Mouse (Mus musculus): Measurements from ENCODE around the gene Fgfr2. TPM values are rescaled to one million over a fixed set of nuclear protein-coding genes. Genes with fewer than 3 reads are reported as not detected.
A peak's percentile ranks its signal among the peaks of the same experiment; 100 is the strongest.
"Not testable (repeated sequence)": the region's sequence is repeated elsewhere in the genome, so short reads cannot be mapped to it uniquely, and the experiment has no call there.

Gene Fgfr2
- polyA plus RNA-seq, 1 experiment, result 3.0 TPM

DNA sequence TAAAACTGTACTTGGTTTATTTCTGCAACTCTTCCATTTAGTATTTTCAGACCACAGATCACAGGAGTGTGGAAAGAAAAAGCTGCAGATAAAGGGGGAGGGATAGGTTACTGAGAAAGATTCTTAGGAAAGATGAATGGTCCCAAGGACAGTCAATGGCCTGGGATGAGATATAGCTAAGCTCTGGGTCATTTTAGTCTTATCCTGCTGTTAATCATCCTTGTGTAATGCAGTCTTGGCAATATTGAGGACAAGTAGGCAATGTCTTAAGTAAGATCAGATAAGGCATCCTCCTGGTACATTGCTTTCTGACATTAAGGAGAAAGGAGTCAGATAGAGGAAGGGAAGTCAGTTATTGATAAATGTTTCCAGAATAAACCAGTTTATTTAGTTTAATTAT, 1705.5 kb downstream of the Fgfr2 start:
- Histone ChIP-seq H3K27me3 (ENCODE audit: control insufficient read depth, insufficient read depth, low read length) (no peaks in the 10 kb centered on the region), H3K27ac (ENCODE audit: control insufficient read depth, insufficient read depth, low read depth, low read length) (no peak overlapping the region), H3K4me3 (ENCODE audit: control insufficient read depth, low read depth, low read length) (no peak overlapping the region), H3K4me1 (ENCODE audit: control insufficient read depth, insufficient read depth, low read length) (no peaks in the 10 kb centered on the region), H3K36me3 (ENCODE audit: control insufficient read depth, insufficient read depth, low read length) (no peaks in the 10 kb centered on the region)
- TF ChIP-seq CTCF (IDR thresholded peaks at IDR 0.05; ENCODE audit: control insufficient read depth, insufficient read depth, insufficient replicate concordance, low read depth, low read length), result no peak
- TF ChIP-seq POLR2A (IDR thresholded peaks at IDR 0.05; ENCODE audit: control insufficient read depth, low read depth, low read length), result no peak

DNA sequence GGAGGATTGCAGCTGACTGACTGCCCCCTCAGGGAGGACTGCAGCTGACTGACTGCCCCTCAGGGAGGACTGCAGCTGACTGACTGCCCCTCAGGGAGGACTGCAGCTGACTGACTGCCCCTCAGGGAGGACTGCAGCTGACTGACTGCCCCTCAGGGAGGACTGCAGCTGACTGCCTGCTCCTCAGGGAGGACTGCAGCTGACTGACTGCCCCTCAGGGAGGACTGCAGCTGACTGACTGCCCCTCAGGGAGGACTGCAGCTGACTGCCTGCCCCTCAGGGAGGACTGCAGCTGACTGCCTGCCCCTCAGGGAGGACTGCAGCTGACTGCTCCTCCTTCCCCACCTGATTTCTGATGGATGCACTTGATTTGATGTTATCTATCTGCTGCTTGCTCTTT, 1706.4 kb downstream of the Fgfr2 start:
- not testable (repeated sequence) for H3K27ac ChIP-seq (ENCODE audit: control insufficient read depth, insufficient read depth, low read depth, low read length); H3K4me1 ChIP-seq (ENCODE audit: control insufficient read depth, insufficient read depth, low read length); H3K27me3 ChIP-seq (ENCODE audit: control insufficient read depth, insufficient read depth, low read length); H3K36me3 ChIP-seq (ENCODE audit: control insufficient read depth, insufficient read depth, low read length); H3K4me3 ChIP-seq (ENCODE audit: control insufficient read depth, low read depth, low read length)

DNA sequence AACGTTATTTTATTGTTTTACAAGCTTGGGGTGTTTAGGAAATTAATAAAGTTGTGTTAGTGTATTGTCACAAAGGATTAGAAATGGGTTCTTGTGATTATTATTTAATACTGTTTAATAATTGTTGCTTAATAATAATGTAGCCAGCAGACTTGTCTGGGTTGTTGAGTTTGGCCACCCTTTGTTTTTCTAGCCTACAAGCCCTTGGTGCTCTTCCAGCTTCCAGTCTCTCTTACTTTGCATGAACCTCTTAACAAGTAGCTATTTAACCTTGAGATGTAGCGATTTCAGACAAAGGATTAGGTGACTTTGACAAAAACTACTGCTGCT, 1711.2 kb downstream of the Fgfr2 start:
- TF ChIP-seq POLR2A (IDR thresholded peaks at IDR 0.05; ENCODE audit: control insufficient read depth, low read depth, low read length) (no peak), CTCF (IDR thresholded peaks at IDR 0.05; ENCODE audit: control insufficient read depth, insufficient read depth, insufficient replicate concordance, low read depth, low read length) (no peak)
- peaks cover 3% of the 10 kb centered on the region; the same call in 1 of the 2 replicates for H3K4me1 ChIP-seq (ENCODE audit: control insufficient read depth, insufficient read depth, low read length)
- no peaks in the 10 kb centered on the region for H3K27me3 ChIP-seq (ENCODE audit: control insufficient read depth, insufficient read depth, low read length)
- H3K36me3 ChIP-seq (ENCODE audit: control insufficient read depth, insufficient read depth, low read length), result no peaks in the 10 kb centered on the region
- H3K4me3 ChIP-seq (ENCODE audit: control insufficient read depth, low read depth, low read length), result no peak overlapping the region
- H3K27ac ChIP-seq (ENCODE audit: control insufficient read depth, insufficient read depth, low read depth, low read length), result no peak overlapping the region

DNA sequence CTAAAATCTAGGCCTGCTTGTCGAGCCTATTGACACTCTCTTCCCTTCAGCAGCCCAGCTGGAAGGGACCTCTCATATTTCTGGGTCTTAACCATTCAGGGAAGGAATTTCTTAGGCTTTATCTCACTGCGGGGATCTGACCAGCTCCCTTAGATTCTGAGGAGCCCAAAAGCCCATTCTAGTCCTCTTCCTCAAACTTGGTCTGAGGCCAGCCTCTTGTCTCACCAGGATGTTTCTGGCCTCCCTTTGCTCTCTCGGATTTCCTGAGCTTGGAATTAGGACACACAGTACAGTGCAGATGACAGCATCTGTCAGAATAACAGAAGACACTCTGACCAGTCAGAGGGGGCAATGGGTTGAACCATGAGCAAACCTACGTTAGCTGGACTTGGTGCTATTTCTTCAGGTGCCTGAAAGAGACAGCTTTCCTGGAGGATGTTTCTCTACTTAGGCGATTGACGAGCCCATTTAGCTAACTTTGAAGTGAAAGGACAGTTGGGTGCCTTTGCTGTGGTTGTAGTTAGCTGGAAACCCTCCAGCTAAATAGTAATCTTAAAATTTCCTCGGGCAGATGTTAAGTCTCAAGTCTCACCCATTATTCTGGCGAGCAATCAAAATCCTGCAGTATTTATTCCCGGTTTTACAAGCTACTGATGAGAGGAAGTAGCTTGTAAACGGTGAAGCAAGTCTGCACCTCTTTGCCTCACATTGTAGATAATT, 1711.8 kb downstream of the Fgfr2 start:
- H3K4me1 ChIP-seq (ENCODE audit: control insufficient read depth, insufficient read depth, low read length), result peaks cover 3% of the 10 kb centered on the region; the same call in 1 of the 2 replicates
- peak overlapping the region; percentile 27; the same call in 1 of the 2 replicates for H3K27ac ChIP-seq (ENCODE audit: control insufficient read depth, insufficient read depth, low read depth, low read length)
- no peak for TF ChIP-seq CTCF (IDR thresholded peaks at IDR 0.05; ENCODE audit: control insufficient read depth, insufficient read depth, insufficient replicate concordance, low read depth, low read length)
- H3K4me3 ChIP-seq (ENCODE audit: control insufficient read depth, low read depth, low read length), result peak overlapping the region; percentile 97
- no peaks in the 10 kb centered on the region for H3K36me3 ChIP-seq (ENCODE audit: control insufficient read depth, insufficient read depth, low read length)
- no peaks in the 10 kb centered on the region for H3K27me3 ChIP-seq (ENCODE audit: control insufficient read depth, insufficient read depth, low read length)

DNA sequence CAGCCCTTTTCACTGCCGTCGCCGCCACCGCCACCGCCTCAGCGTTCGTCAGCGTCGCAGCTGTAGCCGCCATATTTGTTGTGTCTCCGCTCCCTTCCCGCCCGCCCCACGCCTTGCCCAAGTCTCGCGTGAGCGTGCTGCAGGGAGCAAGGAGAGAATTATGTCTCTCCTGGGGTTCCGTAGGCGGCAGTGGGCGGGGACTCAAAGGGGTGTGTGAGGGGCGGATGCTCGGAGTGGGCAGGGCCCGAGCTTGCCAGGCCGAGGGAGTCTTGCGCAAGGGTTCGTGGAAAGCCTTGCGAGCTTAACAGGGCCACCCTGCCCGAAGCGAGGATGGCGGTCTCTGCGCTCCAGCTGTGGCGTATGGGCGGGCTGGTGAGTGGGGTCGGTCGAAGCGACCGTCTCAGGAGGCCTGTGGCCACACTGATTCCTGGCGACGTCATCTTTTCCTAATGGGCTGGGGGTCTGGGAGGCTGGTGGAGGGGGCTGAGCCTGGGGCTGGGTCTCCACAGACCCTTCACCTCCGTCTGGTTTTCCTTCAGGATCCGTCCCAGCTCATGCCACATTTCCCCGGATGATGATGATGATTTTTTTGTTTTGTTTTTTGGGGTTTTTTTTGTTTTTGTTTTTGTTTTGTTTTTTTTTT, 1712.6 kb downstream of the Fgfr2 start, which contains the start of the genes Ikzf5 and Acadsb:
TSS of gene Ikzf5 (minus strand) at position 106 of the 643 bp plus-strand sequence.
TSS of gene Acadsb (plus strand) at position 186 of the 643 bp plus-strand sequence.
- Histone ChIP-seq H3K36me3 (ENCODE audit: control insufficient read depth, insufficient read depth, low read length) (no peaks in the 10 kb centered on the region), H3K4me1 (ENCODE audit: control insufficient read depth, insufficient read depth, low read length) (peaks cover 3% of the 10 kb centered on the region; the same call in 1 of the 2 replicates), H3K27ac (ENCODE audit: control insufficient read depth, insufficient read depth, low read depth, low read length) (peak within 1 kb of the TSS; percentile 60), H3K4me3 (ENCODE audit: control insufficient read depth, low read depth, low read length) (peak within 1 kb of the TSS; percentile 97), H3K27me3 (ENCODE audit: control insufficient read depth, insufficient read depth, low read length) (no peaks in the 10 kb centered on the region)
- TF ChIP-seq POLR2A (IDR thresholded peaks at IDR 0.05; ENCODE audit: control insufficient read depth, low read depth, low read length), result peak; percentile 82
- no peak for TF ChIP-seq CTCF (IDR thresholded peaks at IDR 0.05; ENCODE audit: control insufficient read depth, insufficient read depth, insufficient replicate concordance, low read depth, low read length)

DNA sequence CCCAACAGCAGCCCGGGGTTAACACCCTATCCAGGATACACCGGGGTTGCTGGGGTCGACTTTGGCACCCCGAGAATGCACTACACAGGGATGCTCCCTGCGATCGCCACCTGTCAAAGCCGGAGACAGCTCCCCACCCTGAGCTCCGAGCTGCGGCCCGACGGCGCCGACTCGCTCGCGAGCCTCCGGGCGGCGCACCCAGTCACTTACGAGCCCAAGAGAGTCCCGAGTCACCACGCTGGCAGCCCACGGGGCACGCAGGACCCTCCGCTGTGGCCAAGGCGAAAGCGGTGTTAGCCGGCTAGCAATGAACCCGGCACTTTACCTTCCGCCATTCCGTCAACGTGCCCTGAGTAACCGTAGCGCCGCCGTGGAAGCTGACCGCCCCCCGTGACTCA, 1713.2 kb downstream of the Fgfr2 start:
- Histone ChIP-seq H3K27ac (ENCODE audit: control insufficient read depth, insufficient read depth, low read depth, low read length) (peak overlapping the region; percentile 60), H3K4me1 (ENCODE audit: control insufficient read depth, insufficient read depth, low read length) (peaks cover 3% of the 10 kb centered on the region; the same call in 1 of the 2 replicates), H3K36me3 (ENCODE audit: control insufficient read depth, insufficient read depth, low read length) (no peaks in the 10 kb centered on the region), H3K27me3 (ENCODE audit: control insufficient read depth, insufficient read depth, low read length) (no peaks in the 10 kb centered on the region), H3K4me3 (ENCODE audit: control insufficient read depth, low read depth, low read length) (peak overlapping the region; percentile 97)
- TF ChIP-seq CTCF (IDR thresholded peaks at IDR 0.05; ENCODE audit: control insufficient read depth, insufficient read depth, insufficient replicate concordance, low read depth, low read length), result no peak
- TF ChIP-seq POLR2A (IDR thresholded peaks at IDR 0.05; ENCODE audit: control insufficient read depth, low read depth, low read length), result no peak

DNA sequence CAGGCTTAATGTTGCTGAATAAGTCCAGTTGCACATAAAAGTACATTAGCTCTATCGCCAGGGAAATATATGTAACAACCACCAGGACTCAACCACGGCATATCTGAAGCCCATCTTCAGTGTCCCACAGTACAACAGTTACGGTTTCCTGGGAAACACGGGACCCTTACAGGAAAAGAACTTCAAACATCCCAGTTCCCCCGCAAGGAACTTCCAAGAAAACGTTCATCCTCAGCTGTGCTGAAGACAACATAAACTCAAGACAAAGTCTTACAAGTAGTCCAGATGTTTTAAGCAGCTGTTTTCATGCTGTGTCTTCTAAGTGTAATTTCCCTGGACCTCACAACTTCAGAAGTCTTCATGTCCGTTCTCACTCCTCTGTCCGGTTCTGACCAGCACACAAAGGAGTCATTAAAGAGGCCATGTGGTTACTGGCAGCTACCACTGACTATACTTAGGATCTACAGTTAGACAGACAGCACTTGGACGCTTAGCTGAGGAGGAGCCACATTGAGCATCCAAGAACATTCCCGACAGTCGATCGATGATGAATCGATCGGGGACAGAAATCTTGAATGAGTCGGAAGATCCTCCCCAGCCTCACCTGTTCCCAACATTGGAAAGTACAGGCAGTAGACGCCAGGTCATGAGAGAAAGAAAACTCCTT, 1713.7 kb downstream of the Fgfr2 start:
- Histone ChIP-seq H3K4me3 (ENCODE audit: control insufficient read depth, low read depth, low read length) (peak overlapping the region; percentile 97), H3K36me3 (ENCODE audit: control insufficient read depth, insufficient read depth, low read length) (no peaks in the 10 kb centered on the region), H3K4me1 (ENCODE audit: control insufficient read depth, insufficient read depth, low read length) (peaks cover 3% of the 10 kb centered on the region; the same call in 1 of the 2 replicates), H3K27me3 (ENCODE audit: control insufficient read depth, insufficient read depth, low read length) (no peaks in the 10 kb centered on the region), H3K27ac (ENCODE audit: control insufficient read depth, insufficient read depth, low read depth, low read length) (peak overlapping the region; percentile 60)
- no peak for TF ChIP-seq CTCF (IDR thresholded peaks at IDR 0.05; ENCODE audit: control insufficient read depth, insufficient read depth, insufficient replicate concordance, low read depth, low read length)
- TF ChIP-seq POLR2A (IDR thresholded peaks at IDR 0.05; ENCODE audit: control insufficient read depth, low read depth, low read length), result no peak

DNA sequence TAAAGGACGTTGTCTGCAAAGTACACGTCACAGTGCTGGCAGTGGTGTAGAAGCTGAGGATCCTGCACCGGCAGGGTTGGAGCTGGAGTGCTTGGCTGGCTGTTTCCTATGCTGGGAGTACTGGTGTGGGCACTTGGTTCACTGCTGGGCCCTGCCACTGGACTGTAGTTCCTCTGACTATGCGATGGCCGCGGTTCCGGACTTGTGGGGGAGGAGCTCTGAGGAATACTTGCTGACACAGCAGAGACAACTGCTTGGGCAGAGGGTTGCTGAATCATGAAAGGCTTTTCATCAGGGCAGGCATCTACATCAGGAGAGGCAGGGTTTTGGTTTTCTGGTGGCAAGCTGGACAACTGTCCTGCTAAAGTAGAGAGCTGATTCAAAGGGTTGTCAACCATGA, 1731.4 kb downstream of the Fgfr2 start:
- not testable (repeated sequence) for H3K36me3 ChIP-seq (ENCODE audit: control insufficient read depth, insufficient read depth, low read length); H3K27ac ChIP-seq (ENCODE audit: control insufficient read depth, insufficient read depth, low read depth, low read length); H3K4me3 ChIP-seq (ENCODE audit: control insufficient read depth, low read depth, low read length); H3K4me1 ChIP-seq (ENCODE audit: control insufficient read depth, insufficient read depth, low read length); H3K27me3 ChIP-seq (ENCODE audit: control insufficient read depth, insufficient read depth, low read length)
